Mouse (Mus musculus) megakaryocyte progenitor cell, adult 5-6 weeks (primary cell): ENCODE measurements at regions not wholly inside any gene's neighbourhood (a gene's known extent, or its start where the extent isn't known, plus 50 kb on each side); places are given as distances from the start of the nearest gene placed in this dataset.
"Not testable (repeated sequence)": the region's sequence is repeated elsewhere in the genome, so short reads cannot be mapped to it uniquely, and the experiment has no call there.

ENCODE experiments used
- ATAC-seq: replicated peaks from 2 replicates; pipeline ENCODE4 v1.8.0; 2016; ENCODE audit warnings: mild to moderate bottlenecking, moderate TSS enrichment, inconsistent platforms; ENCODE audit not compliant: poor library complexity

DNA sequence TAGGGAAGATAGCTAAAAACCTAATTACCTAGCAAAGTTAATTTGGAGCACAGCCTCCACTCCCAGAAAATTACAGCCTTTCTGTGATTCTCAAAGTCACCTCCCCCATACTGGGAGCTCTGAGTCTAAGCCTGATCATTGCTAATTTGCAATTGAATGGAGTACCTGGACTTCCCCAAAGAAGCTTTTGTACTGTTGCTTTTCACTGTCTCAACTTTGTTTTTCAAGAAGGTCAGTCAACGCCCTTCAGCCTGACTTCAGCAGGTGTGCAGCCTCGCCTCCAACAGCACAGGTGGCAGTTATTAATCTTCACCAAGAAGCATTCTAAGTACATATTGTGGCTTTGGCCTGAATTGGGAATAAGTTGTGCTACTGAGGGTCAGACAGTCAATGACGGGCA lies 67.7 kb upstream of the Dnajc1 start:
- not testable (repeated sequence) for ATAC-seq

DNA sequence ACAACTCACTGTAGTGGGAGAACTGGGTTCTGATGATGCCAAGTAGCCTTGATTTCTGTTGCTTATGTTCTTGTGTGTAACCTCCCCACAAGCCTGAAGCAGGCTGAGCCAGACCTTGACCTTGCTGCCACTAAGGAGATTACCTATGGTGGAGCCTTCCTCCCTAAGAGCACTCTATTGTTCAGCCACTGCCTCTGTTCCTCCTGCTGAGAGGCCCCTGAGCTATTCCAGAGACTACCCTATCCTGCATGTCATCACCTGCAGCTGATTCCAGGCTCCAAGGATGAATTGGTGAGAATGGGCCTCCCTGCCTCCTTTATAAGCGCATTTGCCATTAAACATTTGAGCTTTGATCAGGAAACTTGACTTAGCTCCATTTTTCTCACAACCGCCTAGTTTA lies 60.8 kb upstream of the Dnajc1 start:
- not testable (repeated sequence) for ATAC-seq

DNA sequence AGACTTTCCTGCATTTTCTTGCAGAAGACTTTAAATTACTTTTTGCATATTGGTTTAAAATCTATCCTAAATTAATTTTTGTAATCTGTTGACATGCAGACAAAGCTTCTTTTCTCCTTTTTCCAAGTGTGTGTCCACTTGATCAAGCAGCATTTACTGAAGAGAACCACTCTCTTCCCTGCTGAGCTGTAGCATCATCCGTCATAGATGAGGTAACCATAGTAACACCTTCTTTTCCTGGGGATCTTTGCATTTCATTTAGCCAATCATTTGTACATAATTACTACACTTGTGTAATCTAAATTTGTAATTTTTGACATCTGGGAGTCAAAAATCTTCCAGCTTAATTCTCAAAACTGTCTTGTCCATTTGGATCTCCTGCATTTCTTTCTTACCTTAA lies 53.2 kb upstream of the Dnajc1 start:
- no peak for ATAC-seq
